Mouse (Mus musculus) embryonic fibroblast, embryonic 13.5 days (primary cell): ENCODE data around the gene Scarb1.

Experiments
- CTCF ChIP-seq: IDR thresholded peaks from 2 replicates; pipeline ENCODE4 v1.5.1; 2011; ENCODE audit warnings: mild to moderate bottlenecking, control low read depth, low read length, moderate library complexity, borderline replicate concordance; ENCODE audit not compliant: insufficient read depth
- POLR2A ChIP-seq: IDR thresholded peaks from 2 replicates; pipeline ENCODE4 v1.6.1; 2011; ENCODE audit warnings: low read depth, mild to moderate bottlenecking, control low read depth, low read length, moderate library complexity

- TF ChIP-seq CTCF = no peak
- TF ChIP-seq POLR2A = peak; percentile 94
Observed at GRCm38 (mm10) chr5:125340547-125341262, at the start of gene Scarb1.
